9 mouse cellular contexts compared by ENCODE assay signal in the genomic region with DNA sequence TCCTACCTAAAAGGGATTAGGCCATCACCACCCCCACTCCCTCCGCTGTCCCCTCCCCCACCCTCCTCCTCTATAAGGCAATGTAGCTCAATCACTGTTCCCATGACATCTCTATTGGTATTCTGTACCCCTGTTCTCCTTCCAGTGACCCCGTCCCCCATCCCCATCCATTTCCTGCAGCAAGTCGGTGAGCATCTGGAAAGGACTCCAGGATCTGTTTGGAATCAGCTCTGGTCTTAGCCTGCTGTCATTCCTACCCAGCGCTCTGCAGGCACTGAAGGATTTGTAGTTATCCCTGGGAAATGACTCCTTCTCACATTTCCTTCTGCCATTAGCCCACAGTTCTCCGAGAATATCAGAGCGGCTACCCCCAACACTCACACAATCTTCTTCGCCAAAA. TPM values are rescaled to one million over a fixed set of nuclear protein-coding genes. Genes with fewer than 3 reads are reported as not detected.
A peak's percentile ranks its signal among the peaks of the same experiment; 100 is the strongest.
DNase-seq lines count a peak whose midpoint lies in the region; ATAC-seq lines count a peak whose summit lies in the region.
"Had no signal": no experiment of that assay in that cellular context is flagged by ENCODE, and none has a peak within 500 bp of the region (broad histone marks: within the 10 kb centered on the region; RNA-seq: fewer than 3 reads in every experiment).

No protein-coding gene starts in this region.

- H3K27me3 ChIP-seq in kidney, embryonic 14.5 days (ENCODE audit: control insufficient read depth, insufficient read depth, low read length): no peaks in the 10 kb centered on the region
- no peaks in the 10 kb centered on the region for H3K27me3 ChIP-seq in embryonic facial prominence, embryonic 11.5 days (ENCODE audit: control insufficient read depth, insufficient read depth, low read length)
- H3K27me3 ChIP-seq in hindbrain, embryonic 16.5 days (replicated peaks; ENCODE audit: control insufficient read depth, insufficient read depth, low read length): no peaks in the 10 kb centered on the region
- no peaks in the 10 kb centered on the region for H3K27me3 ChIP-seq in midbrain, embryonic 16.5 days (ENCODE audit: control insufficient read depth, insufficient read depth, low read depth, low read length)

- no peaks in the 10 kb centered on the region for H3K9me3 ChIP-seq in kidney, embryonic 14.5 days (ENCODE audit: control insufficient read depth, low read length)
- H3K9me3 ChIP-seq in embryonic facial prominence, embryonic 11.5 days (replicated peaks; ENCODE audit: control insufficient read depth, low read length): no peaks in the 10 kb centered on the region
- H3K9me3 ChIP-seq in hindbrain, embryonic 16.5 days (ENCODE audit: control insufficient read depth, low read length): no peaks in the 10 kb centered on the region
- no peaks in the 10 kb centered on the region for H3K9me3 ChIP-seq in midbrain, embryonic 16.5 days (replicated peaks; ENCODE audit: control insufficient read depth, low read length, poor library complexity, severe bottlenecking)

- no peak for DNase-seq in kidney, adult 18-20 months
- no peak for DNase-seq in embryonic facial prominence, embryonic 11.5 days (ENCODE audit: low spot score)
- no peak for DNase-seq in spleen, postnatal 4 days (ENCODE audit: low spot score in 2 of 2)
- no peak for DNase-seq in cerebellum, adult 11-12 months
- no peak for DNase-seq in layer of hippocampus, adult 18-20 months (ENCODE audit: low spot score in 2 of 2)

- 32% methylated on average over 7 of the region's 7 CpGs for WGBS in kidney, embryonic 14.5 days
- WGBS in embryonic facial prominence, embryonic 11.5 days: 24% methylated on average over 7 of the region's 7 CpGs
- 17% methylated on average over 7 of the region's 7 CpGs for WGBS in hindbrain, embryonic 16.5 days
- 16% methylated on average over 7 of the region's 7 CpGs for whole genome bisulfite sequencing in midbrain, embryonic 16.5 days

- no peaks in the 10 kb centered on the region for H3K4me1 ChIP-seq in kidney, embryonic 14.5 days (ENCODE audit: control insufficient read depth, insufficient read depth, low read length)
- no peaks in the 10 kb centered on the region for H3K4me1 ChIP-seq in embryonic facial prominence, embryonic 11.5 days (ENCODE audit: control insufficient read depth, insufficient read depth, low read length)
- H3K4me1 ChIP-seq in hindbrain, embryonic 16.5 days (ENCODE audit: control insufficient read depth, insufficient read depth, low read depth, low read length): no peaks in the 10 kb centered on the region; the same call in 1 of the 2 replicates
- H3K4me1 ChIP-seq in midbrain, embryonic 16.5 days (ENCODE audit: control insufficient read depth, insufficient read depth, low read length): peaks cover 5% of the 10 kb centered on the region; the same call in 1 of the 2 replicates

- peak overlapping the region; percentile 44 for H3K4me2 ChIP-seq in kidney, embryonic 14.5 days (replicated peaks; ENCODE audit: low read depth, low read length)
- H3K4me2 ChIP-seq in embryonic facial prominence, embryonic 11.5 days (ENCODE audit: low read depth, low read length): peak overlapping the region; percentile 27
- H3K4me2 ChIP-seq in hindbrain, embryonic 16.5 days (ENCODE audit: low read length): peak overlapping the region; percentile 59
- H3K4me2 ChIP-seq in midbrain, embryonic 16.5 days (ENCODE audit: low read length): peak overlapping the region; percentile 58

- peak overlapping the region; percentile 36 for H3K4me3 ChIP-seq in kidney, embryonic 14.5 days (ENCODE audit: low read length)
- H3K4me3 ChIP-seq in embryonic facial prominence, embryonic 11.5 days (ENCODE audit: low read depth, low read length): peak overlapping the region; percentile 36
- peak overlapping the region; percentile 50 for H3K4me3 ChIP-seq in hindbrain, embryonic 16.5 days (ENCODE audit: low read length)
- peak overlapping the region; percentile 51 for H3K4me3 ChIP-seq in midbrain, embryonic 16.5 days (ENCODE audit: low read depth, low read length)

- H3K36me3 ChIP-seq in kidney, embryonic 14.5 days (ENCODE audit: control insufficient read depth, insufficient read depth, low read length): no peaks in the 10 kb centered on the region
- H3K36me3 ChIP-seq in embryonic facial prominence, embryonic 11.5 days (replicated peaks; ENCODE audit: control insufficient read depth, insufficient read depth, low read depth, low read length): no peaks in the 10 kb centered on the region
- no peaks in the 10 kb centered on the region for H3K36me3 ChIP-seq in hindbrain, embryonic 16.5 days (ENCODE audit: control insufficient read depth, insufficient read depth, low read length)
- H3K36me3 ChIP-seq in midbrain, embryonic 16.5 days (ENCODE audit: control insufficient read depth, insufficient read depth, low read length): no peaks in the 10 kb centered on the region

- ATAC-seq in kidney, embryonic 14.5 days (ENCODE audit: low FRiP score, low TSS enrichment): 0 out of 2 replicates have a peak, but pooled peaks have one; percentile 32
- ATAC-seq in embryonic facial prominence, embryonic 11.5 days (replicated peaks; ENCODE audit: insufficient number of reproducible peaks, low FRiP score, low TSS enrichment, low read depth): peak; percentile 39; the same call in 1 of the 2 replicates
- ATAC-seq in hindbrain, embryonic 16.5 days: no peak; the same call in 1 of the 2 replicates
- peak; percentile 67 for ATAC-seq in midbrain, embryonic 16.5 days

- no peak overlapping the region for H3K27ac ChIP-seq in kidney, embryonic 14.5 days (ENCODE audit: low read depth, low read length)
- no peak overlapping the region for H3K27ac ChIP-seq in embryonic facial prominence, embryonic 11.5 days (replicated peaks; ENCODE audit: low read depth, low read length)
- peak overlapping the region; percentile 79 for H3K27ac ChIP-seq in hindbrain, embryonic 16.5 days (ENCODE audit: low read depth, low read length)
- peak overlapping the region; percentile 83 for H3K27ac ChIP-seq in midbrain, embryonic 16.5 days (ENCODE audit: low read length)

- no peak overlapping the region for H3K9ac ChIP-seq in kidney, embryonic 14.5 days (ENCODE audit: low read depth, low read length)
- H3K9ac ChIP-seq in embryonic facial prominence, embryonic 11.5 days (replicated peaks; ENCODE audit: low read length): no peak overlapping the region
- peak overlapping the region; percentile 64 for H3K9ac ChIP-seq in hindbrain, embryonic 16.5 days (ENCODE audit: low read depth, low read length)
- H3K9ac ChIP-seq in midbrain, embryonic 16.5 days (ENCODE audit: low read depth, low read length): peak overlapping the region; percentile 68

RNA-seq across cellular contexts. Expression of a gene that starts 0.4 kb away (rescaled TPM):
- 0.41 and 1.5 TPM in 2 replicates for polyA plus RNA-seq in kidney, embryonic 14.5 days (2014; fragmentation: Nextera tagmentation; extraction: Ambion mirVana)
- polyA plus RNA-seq in embryonic facial prominence, embryonic 11.5 days (2014; fragmentation: Nextera tagmentation; extraction: Ambion mirVana): 2.4 and 3.1 TPM in 2 replicates
- polyA plus RNA-seq in hindbrain, embryonic 16.5 days (2015; fragmentation: Nextera tagmentation; extraction: Ambion mirVana): 37.8 and 39.5 TPM in 2 replicates
- polyA plus RNA-seq in midbrain, embryonic 16.5 days (2015; fragmentation: Nextera tagmentation; extraction: Ambion mirVana): 31.8 and 38.9 TPM in 2 replicates
- 100 to 1,000 TPM; 110 to 153 TPM for total RNA-seq in layer of hippocampus, adult 18-20 months (2021)

RNA-seq across cellular contexts. Expression of a gene that starts 11.3 kb away (rescaled TPM):
- polyA plus RNA-seq in kidney, embryonic 14.5 days (2014; fragmentation: Nextera tagmentation; extraction: Ambion mirVana): 0.23 and 0.34 TPM in 2 replicates
- 1.9 and 2.6 TPM in 2 replicates for polyA plus RNA-seq in embryonic facial prominence, embryonic 11.5 days (2014; fragmentation: Nextera tagmentation; extraction: Ambion mirVana)
- polyA plus RNA-seq in hindbrain, embryonic 16.5 days (2015; fragmentation: Nextera tagmentation; extraction: Ambion mirVana): 2.9 and 14.2 TPM in 2 replicates
- 3.9 and 4.2 TPM in 2 replicates for polyA plus RNA-seq in midbrain, embryonic 16.5 days (2015; fragmentation: Nextera tagmentation; extraction: Ambion mirVana)
- 1 to 10 TPM; 1.2 to 2.6 TPM for total RNA-seq in layer of hippocampus, adult 18-20 months (2021)
- polyA plus RNA-seq: urinary bladder, adult 2 months had no signal

RNA-seq across cellular contexts. Expression of a gene that starts 12.1 kb away (rescaled TPM):
- 70.5 and 71.0 TPM in 2 replicates for polyA plus RNA-seq in kidney, embryonic 14.5 days (2014; fragmentation: Nextera tagmentation; extraction: Ambion mirVana)
- polyA plus RNA-seq in embryonic facial prominence, embryonic 11.5 days (2014; fragmentation: Nextera tagmentation; extraction: Ambion mirVana): 90.5 and 96.0 TPM in 2 replicates
- 273 and 301 TPM in 2 replicates for polyA plus RNA-seq in hindbrain, embryonic 16.5 days (2015; fragmentation: Nextera tagmentation; extraction: Ambion mirVana)
- 271 and 313 TPM in 2 replicates for polyA plus RNA-seq in midbrain, embryonic 16.5 days (2015; fragmentation: Nextera tagmentation; extraction: Ambion mirVana)
- total RNA-seq in layer of hippocampus, adult 18-20 months (2021): 10 to 100 TPM; 75.1 to 79.1 TPM

RNA-seq across cellular contexts. Expression of a gene that starts 31.1 kb away (rescaled TPM):
- polyA plus RNA-seq in kidney, embryonic 14.5 days (2014; fragmentation: Nextera tagmentation; extraction: Ambion mirVana): 170 and 245 TPM in 2 replicates
- polyA plus RNA-seq in embryonic facial prominence, embryonic 11.5 days (2014; fragmentation: Nextera tagmentation; extraction: Ambion mirVana): 268 and 299 TPM in 2 replicates
- polyA plus RNA-seq in hindbrain, embryonic 16.5 days (2015; fragmentation: Nextera tagmentation; extraction: Ambion mirVana): 121 and 134 TPM in 2 replicates
- polyA plus RNA-seq in midbrain, embryonic 16.5 days (2015; fragmentation: Nextera tagmentation; extraction: Ambion mirVana): 121 and 125 TPM in 2 replicates
- 10 to 100 TPM; 34.1 to 38.4 TPM for total RNA-seq in layer of hippocampus, adult 18-20 months (2021)

RNA-seq across cellular contexts. Expression of a gene that starts 41.6 kb away (rescaled TPM):
- 510 and 726 TPM in 2 replicates for polyA plus RNA-seq in kidney, embryonic 14.5 days (2014; fragmentation: Nextera tagmentation; extraction: Ambion mirVana)
- polyA plus RNA-seq in embryonic facial prominence, embryonic 11.5 days (2014; fragmentation: Nextera tagmentation; extraction: Ambion mirVana): 678 and 760 TPM in 2 replicates
- 226 and 232 TPM in 2 replicates for polyA plus RNA-seq in hindbrain, embryonic 16.5 days (2015; fragmentation: Nextera tagmentation; extraction: Ambion mirVana)
- 261 and 272 TPM in 2 replicates for polyA plus RNA-seq in midbrain, embryonic 16.5 days (2015; fragmentation: Nextera tagmentation; extraction: Ambion mirVana)
- 100 to 1,000 TPM in 1 of 2 experiments, 10 to 100 TPM in 1; 92.0 to 106 TPM for total RNA-seq in layer of hippocampus, adult 18-20 months (2021)

Comparison
In these comparisons a context has a peak if more than half of its experiments do, and no peak if none do; other contexts are left out.
1. H3K27ac ChIP-seq: peak in hindbrain, embryonic 16.5 days (single experiment) and midbrain, embryonic 16.5 days (single experiment); none in kidney, embryonic 14.5 days (single experiment) and embryonic facial prominence, embryonic 11.5 days (single experiment).
2. H3K9ac ChIP-seq: peak in hindbrain, embryonic 16.5 days (single experiment) and midbrain, embryonic 16.5 days (single experiment); none in kidney, embryonic 14.5 days (single experiment) and embryonic facial prominence, embryonic 11.5 days (single experiment).
3. Peak in every context shown above with its lines, with median percentiles within 50 percentile points of each other: H3K4me2 ChIP-seq and H3K4me3 ChIP-seq.